Mouse (Mus musculus) lung, adult 18-20 months (tissue): Measurements from ENCODE around the gene Dnah5.
A peak's percentile ranks its signal among the peaks of the same experiment; 100 is the strongest.

ENCODE experiments used
- DNase-seq, 2 experiments: peaks; one replicate each; pipeline ENCODE4 v3.0.0; 2022; ENCODE audit warnings: mixed read lengths in 2 of 2

The Dnah5 gene

DNA sequence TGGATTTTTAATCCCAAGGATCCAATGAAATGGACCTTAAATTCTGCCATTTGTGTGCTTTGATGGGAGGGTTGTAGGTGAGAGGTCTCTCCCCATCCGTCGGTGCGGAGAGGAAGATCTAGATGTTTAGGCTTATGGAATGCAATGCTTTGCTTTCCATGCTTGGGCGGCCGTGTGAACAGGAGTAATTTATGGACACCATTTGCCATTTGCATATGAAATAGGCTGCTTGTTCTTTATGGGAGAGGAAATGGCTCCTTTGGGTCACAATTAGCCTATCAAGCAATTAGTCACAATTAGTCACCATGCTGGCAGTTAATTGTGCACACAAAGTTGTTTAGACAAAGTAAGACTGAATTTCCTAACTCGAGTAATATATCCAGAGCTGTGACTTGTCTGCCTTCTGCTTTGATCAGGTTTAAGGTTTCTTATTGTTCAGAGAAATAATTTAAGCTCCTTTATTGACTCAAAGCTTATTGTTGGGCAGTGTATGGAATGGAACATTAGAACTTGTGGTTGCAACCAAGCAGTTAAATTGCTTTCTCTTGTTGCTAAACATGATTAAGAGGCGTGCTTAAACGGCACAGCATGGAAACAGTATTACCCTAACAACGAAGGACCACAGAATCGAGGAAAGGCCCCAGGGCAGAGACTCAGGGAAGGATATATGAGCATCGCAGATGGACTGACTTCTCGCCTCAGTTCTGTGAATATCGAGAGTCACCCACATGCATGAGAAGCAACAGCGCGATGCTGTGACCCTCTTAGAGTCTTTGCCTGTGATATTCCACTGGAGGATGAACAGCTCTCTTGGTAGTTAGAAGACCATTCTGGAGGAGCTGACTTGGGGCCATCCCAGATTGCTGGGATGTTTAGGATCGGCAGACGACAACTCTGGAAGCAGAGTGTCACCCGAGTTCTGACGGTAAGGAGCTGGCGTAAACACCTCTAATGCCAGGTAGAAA is at the start of gene Dnah5:
TSS of gene Dnah5 (plus strand) at position 642 of the 965 bp plus-strand sequence.
- no peak for DNase-seq

GRCm38 (mm10) chr15:28154822-28155501 is 48.6 kb upstream of the Dnah5 start:
- peak in 1 of 2 experiments; percentile 18 for DNase-seq

GRCm38 (mm10) chr15:28158771-28159489 is 44.6 kb upstream of the Dnah5 start:
- peak; percentile 81 to 89 for DNase-seq

DNA sequence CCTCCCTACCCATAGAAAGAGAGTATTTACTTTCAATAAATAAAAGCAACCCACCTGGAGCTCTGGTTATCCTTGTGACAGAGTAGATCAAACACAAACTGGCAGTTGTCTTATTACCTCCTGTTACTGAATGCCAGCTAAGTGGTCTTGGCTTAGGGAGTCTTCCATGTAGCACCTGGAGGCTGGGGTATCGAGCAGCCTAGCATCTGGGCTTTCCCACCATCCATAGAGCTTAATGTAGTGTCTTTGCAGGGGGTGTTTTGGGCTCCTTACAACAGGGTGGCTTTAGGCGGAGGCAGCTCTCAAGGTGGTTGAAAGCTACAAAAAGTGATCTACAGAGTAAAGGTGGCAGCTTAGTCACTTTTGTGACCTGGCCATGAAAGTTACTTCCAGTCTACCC is 41.3 kb upstream of the Dnah5 start:
- DNase-seq: no peak

DNA sequence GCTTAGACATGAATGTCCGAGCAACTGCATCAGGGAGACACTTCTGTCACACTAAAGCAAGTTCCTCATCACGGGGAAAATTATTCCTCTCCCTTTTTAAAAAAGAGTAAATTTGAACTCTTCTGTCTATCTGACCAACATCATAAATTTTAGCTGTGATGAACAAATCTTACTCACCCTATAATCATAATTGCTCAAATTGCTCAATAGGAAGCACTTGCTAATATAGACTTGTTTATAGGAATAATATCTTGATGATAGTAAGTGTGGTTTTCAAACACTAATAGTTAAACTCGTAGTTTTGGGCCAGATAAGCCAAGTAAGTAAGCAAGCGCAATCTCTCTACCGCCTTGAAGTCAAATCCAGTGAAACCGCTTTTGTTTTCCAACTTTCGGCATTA is 38.3 kb upstream of the Dnah5 start:
- no peak for DNase-seq

DNA sequence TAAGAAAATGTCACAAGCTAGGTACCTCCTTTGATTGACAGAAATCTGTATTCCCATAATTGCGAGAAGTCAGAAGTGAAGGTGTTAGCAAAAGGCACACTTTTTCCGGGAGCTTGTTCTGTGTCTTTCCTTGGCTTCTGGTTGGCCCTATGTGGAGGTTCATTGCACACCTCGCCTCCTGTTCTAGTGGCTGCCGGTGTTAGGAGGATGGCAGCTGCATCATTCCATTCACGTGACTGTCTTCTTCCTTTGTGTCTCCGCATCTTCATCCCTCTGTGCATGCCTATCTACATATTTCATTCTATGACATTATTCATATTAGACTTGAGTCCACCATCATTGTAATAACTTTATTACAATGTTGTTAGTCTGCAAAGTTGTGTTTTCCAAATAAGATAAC is 37.5 kb upstream of the Dnah5 start:
- no peak for DNase-seq

GRCm38 (mm10) chr15:28178951-28179350 is 24.6 kb upstream of the Dnah5 start:
- DNase-seq: no peak

DNA sequence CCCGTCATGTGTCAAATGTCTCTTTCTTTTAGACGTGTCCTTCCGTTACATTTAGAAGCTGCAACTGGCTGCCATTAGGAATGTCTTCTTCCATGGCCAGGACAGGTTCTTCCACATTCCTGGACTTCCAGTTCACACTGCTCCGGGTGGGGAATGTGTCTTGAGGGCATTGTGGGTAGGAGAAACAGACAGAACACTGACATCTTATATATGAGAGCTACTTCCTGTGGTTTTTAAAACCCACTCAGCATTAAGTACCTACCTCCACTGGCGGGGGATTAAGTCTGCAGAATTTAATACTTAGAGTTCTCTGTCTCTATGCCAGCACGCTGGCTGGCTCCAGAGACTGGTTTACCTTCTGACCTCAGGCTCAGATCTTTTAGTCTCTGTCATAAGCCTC is 24.0 kb upstream of the Dnah5 start:
- DNase-seq: peak in 1 of 2 experiments; percentile 36

- peak; percentile 50 to 63 for DNase-seq
These were observed 21.7 kb upstream of the Dnah5 start for GRCm38 (mm10) chr15:28181862-28182261.

DNA sequence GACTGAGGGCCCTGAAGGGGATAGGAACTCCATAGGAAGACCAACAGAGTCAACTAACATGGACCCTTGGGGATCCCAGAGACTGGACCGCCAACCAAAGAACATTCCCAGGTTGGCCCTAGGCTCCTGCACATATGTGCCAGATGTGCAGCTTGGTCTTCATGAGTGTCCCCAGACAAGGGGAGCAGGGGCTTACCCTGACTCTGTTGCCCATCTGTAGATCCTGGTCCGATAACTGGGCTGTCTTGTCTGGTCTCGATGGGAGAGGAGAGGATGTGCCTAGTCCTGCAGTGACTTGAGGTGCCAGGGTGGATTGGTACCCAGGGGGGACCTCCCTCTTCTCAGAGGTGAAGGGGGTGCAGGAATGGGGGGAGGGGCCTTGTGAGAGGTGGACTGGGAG is 21.0 kb upstream of the Dnah5 start:
- no peak for DNase-seq

DNA sequence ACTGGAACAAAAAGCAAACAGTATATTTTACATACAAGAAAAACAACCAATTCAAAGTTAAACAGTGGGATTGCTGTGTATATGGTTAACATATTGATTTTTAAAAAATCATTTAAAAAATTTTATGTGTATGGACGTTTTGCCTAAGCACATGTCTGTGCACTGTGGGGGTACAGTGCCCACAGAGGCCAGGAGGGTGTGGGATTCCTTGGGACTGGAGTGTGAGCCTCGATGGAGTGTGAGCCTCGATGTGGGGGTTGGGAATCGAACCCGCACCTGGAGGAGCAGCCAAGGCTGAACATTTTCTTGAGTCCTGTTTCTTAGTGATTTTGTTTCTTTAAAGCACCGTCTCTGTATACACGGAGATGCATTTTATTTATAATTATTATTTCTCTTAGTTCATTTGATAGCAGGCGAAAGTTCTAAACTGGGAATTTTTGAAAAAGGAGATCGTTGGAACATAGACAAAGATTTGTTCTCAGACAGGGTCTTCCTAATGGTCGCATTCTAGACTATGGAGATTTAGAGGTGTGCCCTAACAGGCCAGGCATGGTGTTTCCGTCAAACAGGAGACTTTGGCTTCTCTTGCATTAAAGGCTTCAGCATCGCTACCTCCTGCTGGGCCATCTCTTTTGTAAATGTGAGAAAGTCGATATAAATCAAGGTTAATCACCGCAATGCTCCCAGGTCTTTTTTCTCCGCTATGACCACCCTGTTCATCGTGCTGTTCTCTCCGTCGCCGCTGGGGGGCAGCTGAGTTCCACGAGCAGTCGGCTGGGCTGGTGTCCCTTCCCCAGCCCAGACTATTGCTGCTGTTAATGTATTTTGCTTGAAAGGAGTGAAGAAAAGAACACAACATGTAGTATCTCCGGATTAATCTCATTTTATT is 15.8 kb upstream of the Dnah5 start:
- peak; percentile 46 to 47 for DNase-seq

GRCm38 (mm10) chr15:28188361-28189011 is 15.1 kb upstream of the Dnah5 start:
- no peak for DNase-seq

DNA sequence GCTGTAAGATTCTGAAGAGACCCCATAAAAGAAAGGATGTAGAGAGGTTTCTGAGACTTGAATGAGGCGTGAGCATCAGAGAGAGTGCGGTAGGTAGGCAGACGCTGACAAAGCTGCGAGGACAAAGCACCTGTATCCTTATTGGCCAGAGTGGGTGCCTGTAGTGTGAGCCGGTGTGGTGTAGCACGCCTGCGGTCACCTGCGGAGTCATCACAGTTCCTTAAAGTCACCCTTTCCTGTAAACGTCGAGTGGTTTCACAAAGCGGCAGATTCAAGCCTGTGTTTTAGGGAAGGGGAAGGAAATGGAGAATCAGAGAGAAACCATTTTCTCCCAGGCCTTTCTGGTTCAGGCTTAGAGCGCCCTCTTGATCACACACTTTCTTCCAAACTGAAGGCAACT is 13.9 kb upstream of the Dnah5 start:
- no peak for DNase-seq

- DNase-seq: no peak
These were observed 4.9 kb upstream of the Dnah5 start for GRCm38 (mm10) chr15:28198609-28199008.

- no peak for DNase-seq
These were observed 1.1 kb downstream of the Dnah5 start for GRCm38 (mm10) chr15:28204626-28205025.

GRCm38 (mm10) chr15:28207545-28207944 is 4.0 kb downstream of the Dnah5 start:
- DNase-seq: no peak

GRCm38 (mm10) chr15:28213057-28213456 is 9.5 kb downstream of the Dnah5 start:
- no peak for DNase-seq

GRCm38 (mm10) chr15:28216358-28216757 is 12.8 kb downstream of the Dnah5 start:
- no peak for DNase-seq

GRCm38 (mm10) chr15:28227316-28227715 is 23.8 kb downstream of the Dnah5 start:
- DNase-seq: no peak

DNA sequence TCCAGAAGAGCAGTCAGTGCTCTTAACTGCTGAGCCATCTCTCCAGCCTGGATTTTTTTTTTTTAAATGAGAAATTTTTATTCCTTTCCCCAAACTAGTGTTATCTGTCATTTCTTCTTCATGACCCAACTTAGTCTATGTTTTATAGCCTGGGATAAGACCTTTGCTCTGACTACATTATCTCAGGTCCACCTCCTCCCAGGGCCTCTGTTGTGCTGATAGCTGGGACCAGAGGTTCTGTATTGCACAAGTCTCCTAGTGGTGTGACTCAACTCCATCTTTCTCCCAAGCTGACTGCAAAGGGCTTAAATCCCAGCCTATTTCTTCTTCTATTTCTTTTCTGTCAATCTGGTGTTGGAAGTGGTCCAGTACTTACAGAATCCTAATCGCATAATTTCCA is 56.7 kb downstream of the Dnah5 start:
- no peak for DNase-seq

- no peak for DNase-seq
These were observed 95.9 kb downstream of the Dnah5 start for GRCm38 (mm10) chr15:28299438-28299837.

DNA sequence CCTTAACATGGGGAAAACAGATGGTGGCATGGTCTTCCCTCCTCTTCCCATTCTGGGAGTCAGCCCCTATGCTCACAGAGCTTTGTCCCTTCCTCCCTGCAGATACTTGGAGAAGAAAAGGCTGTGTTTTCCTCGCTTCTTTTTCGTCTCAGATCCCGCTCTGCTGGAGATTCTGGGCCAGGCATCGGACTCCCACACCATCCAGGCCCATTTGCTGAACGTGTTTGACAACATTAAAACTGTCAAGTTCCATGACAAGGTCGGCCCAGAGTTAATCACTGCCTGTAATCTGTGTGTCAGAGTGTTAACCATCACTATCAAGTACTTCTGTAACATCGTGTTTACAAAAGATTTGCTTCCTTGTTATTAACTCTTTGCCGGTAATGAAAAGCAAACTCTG is 103.6 kb downstream of the Dnah5 start:
- no peak for DNase-seq
